Mouse (Mus musculus) forebrain, postnatal 0 days (tissue): ENCODE measurements around the gene Lcor. TPM values are rescaled to one million over a fixed set of nuclear protein-coding genes. Genes with fewer than 3 reads are reported as not detected.

Experiments used
- ATAC-seq: fragments of 200-750 bp; cut with Nextera tagmentation; 2 replicates; pipeline ENCODE4 v1.8.0; 2017; ENCODE audit warnings: mild to moderate bottlenecking, moderate library complexity
- DNase-seq: peaks from one replicate; pipeline ENCODE4 v3.0.0-alpha.2; 2015
- H3K27ac ChIP-seq: fragments of 300-500 bp; sonication (generic); 2 replicates; pipeline ENCODE4 v1.5.1; 2014; ENCODE audit warnings: low read depth, mild to moderate bottlenecking, antibody characterized with exemption, low read length, moderate library complexity, mixed read lengths
- H3K27me3 ChIP-seq: fragments of 300-500 bp; sonication (generic); 2 replicates; pipeline ENCODE4 v1.6.1; 2014; ENCODE audit warnings: mild to moderate bottlenecking, low read length, mixed read lengths; ENCODE audit not compliant: insufficient read depth
- H3K36me3 ChIP-seq: fragments of 300-500 bp; sonication (generic); 2 replicates; pipeline ENCODE4 v1.6.1; 2014; ENCODE audit warnings: mild to moderate bottlenecking, moderate library complexity; ENCODE audit not compliant: insufficient read depth
- H3K4me1 ChIP-seq: fragments of 300-500 bp; sonication (generic); 2 replicates; pipeline ENCODE4 v1.6.1; 2014; ENCODE audit warnings: antibody characterized with exemption; ENCODE audit not compliant: insufficient read depth
- H3K4me2 ChIP-seq: fragments of 300-500 bp; sonication (generic); 2 replicates; pipeline ENCODE4 v1.6.1; 2014; ENCODE audit warnings: low read depth, mild to moderate bottlenecking, moderate library complexity
- H3K4me3 ChIP-seq: fragments of 300-500 bp; sonication (generic); 2 replicates; pipeline ENCODE4 v1.5.1; 2014; ENCODE audit warnings: low read depth, low read length, mixed read lengths
- H3K9ac ChIP-seq: fragments of 300-500 bp; sonication (generic); 2 replicates; pipeline ENCODE4 v1.6.1; 2014; ENCODE audit warnings: mild to moderate bottlenecking
- H3K9me3 ChIP-seq: fragments of 300-500 bp; sonication (generic); 2 replicates; pipeline ENCODE4 v1.6.1; 2016; ENCODE audit warnings: low read length
- CTCF ChIP-seq: sonication (generic); IDR thresholded peaks from 2 replicates; pipeline ENCODE4 v1.5.1; 2016; ENCODE audit warnings: antibody characterized with exemption, control low read depth, low read depth
- WGBS: fragments of 180-500 bp; shearing (Covaris S2); extraction: QIAGEN DNeasy Blood & Tissue Kit; methylation state at CpG from one replicate; pipeline ENCODE4 v1.1.7; 2014; 5-methylcytosine and 5-hydroxymethylcytosine counted together
- polyA plus RNA-seq: library from polyadenylated mRNA; unstranded; fragments of >200 nt; fragmentation: Nextera tagmentation; extraction: Ambion mirVana; gene quantifications from 2 replicates; pipeline ENCODE4 v1.2.1, GENCODE M21; 2015
- total RNA-seq: library from RNA; depleted of rRNA; stranded (reverse); fragments of >200 nt; gene quantifications from 2 replicates; pipeline ENCODE4 v1.2.3, GENCODE M21; 2014

Gene Lcor
- total and polyA plus RNA-seq, 2 experiments from 2014 or later = 12.2 to 21.7 TPM

DNA sequence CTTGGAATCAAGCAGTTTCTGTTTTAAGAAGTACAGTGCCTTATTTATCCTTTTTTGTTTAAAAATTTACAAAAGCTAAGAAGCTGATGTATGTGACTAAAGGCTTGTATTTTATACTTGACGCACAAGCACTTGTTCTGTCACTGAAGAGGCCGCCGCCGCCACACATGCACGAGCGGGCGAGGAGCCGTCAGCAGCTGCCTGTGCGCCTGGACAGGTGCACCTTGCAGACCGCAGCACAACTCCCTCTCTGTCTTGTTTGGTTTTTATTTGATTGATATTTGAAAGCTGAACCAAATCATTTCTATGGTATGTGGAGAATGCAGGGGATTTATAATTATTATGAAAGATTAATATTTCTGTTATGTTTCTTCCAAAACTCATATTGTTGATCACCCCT lies 104.3 kb downstream of the Lcor start:
- Histone ChIP-seq H3K27ac (no peak overlapping the region), H3K4me2 (no peak overlapping the region), H3K4me1 (no peaks in the 10 kb centered on the region), H3K36me3 (peaks cover 42% of the 10 kb centered on the region), H3K9me3 (no peaks in the 10 kb centered on the region), H3K4me3 (no peak overlapping the region), H3K27me3 (no peaks in the 10 kb centered on the region), H3K9ac (no peak overlapping the region)
- 91% methylated on average over 10 of the region's 10 CpGs for WGBS
- no peak for DNase-seq
- no peak for TF ChIP-seq CTCF
- no peak for ATAC-seq

DNA sequence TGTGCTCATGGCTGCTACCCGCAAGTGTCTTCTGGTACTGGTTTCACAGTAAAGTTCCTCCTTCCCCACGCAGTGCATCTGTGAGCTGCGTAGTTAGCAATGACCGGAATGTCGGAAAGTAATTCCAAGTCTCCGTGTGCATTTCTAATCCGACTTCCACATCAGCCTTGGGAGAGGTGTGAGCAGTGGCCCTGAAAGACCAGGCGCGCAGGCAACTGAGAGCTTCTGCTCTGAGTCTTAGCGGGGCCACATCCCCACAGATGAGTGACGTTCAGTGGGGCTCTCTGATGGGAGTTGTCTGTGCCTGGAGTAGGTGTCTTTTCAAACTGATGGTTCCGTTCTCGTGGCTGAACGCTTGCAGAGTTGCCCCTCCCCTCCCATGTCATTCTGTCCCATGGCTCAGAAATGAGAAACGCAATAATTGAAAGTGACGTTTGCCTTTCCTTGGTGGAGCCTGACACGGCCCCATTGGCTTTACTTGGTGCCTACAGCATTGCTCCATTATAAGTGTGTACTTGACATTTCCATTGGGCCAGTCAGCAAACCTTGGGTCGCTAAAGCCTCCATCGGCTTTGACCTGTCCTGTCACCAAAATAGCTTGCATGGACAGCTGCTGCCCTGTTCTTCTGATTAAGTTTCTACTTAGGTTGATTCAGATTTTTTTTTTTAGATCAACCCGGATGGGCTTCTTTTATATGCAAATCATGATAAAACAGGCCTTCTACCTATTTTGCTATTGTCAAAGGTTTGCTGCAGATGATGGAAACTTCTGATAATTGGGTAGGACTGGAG lies 105.2 kb downstream of the Lcor start:
- DNase-seq (no peak), ATAC-seq (no peak)
- TF ChIP-seq CTCF = no peak
- H3K36me3 ChIP-seq = peaks cover 34% of the 10 kb centered on the region
- no peak overlapping the region for H3K27ac ChIP-seq
- H3K4me2 ChIP-seq = no peak overlapping the region
- no peaks in the 10 kb centered on the region for H3K27me3 ChIP-seq
- H3K4me3 ChIP-seq = no peak overlapping the region
- H3K9me3 ChIP-seq = no peaks in the 10 kb centered on the region
- H3K4me1 ChIP-seq = no peaks in the 10 kb centered on the region
- 90% methylated on average over 20 of the region's 20 CpGs for WGBS
- no peak overlapping the region for H3K9ac ChIP-seq

DNA sequence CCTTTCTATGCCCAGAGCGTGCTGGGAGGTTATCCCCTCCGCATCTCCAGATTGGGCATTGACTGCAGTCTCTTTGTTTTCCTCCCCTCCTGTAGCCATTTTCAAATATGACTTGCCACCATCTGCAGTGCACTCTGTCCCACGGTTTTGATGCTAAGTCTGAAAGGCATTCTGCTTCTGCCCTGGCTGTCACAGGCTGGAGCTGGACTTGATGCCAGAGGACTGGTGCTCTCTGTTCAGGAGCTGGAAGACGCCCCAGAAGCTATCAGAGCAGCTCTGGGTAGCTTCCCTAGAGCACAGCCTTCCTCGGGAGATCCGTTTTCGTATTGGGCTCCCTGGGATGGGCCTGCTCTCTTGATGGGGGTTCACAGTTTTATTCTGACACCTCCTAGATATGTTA lies 106.6 kb downstream of the Lcor start:
- no peaks in the 10 kb centered on the region for H3K4me1 ChIP-seq
- no peaks in the 10 kb centered on the region for H3K27me3 ChIP-seq
- no peak overlapping the region for H3K4me3 ChIP-seq
- no peak overlapping the region for H3K27ac ChIP-seq
- 73% methylated on average over 7 of the region's 7 CpGs for WGBS
- peak; percentile 77 for ATAC-seq
- no peaks in the 10 kb centered on the region for H3K9me3 ChIP-seq
- TF ChIP-seq CTCF = no peak
- no peak overlapping the region for H3K9ac ChIP-seq
- no peak overlapping the region for H3K4me2 ChIP-seq
- DNase-seq = peak; percentile 25
- H3K36me3 ChIP-seq = peaks cover 20% of the 10 kb centered on the region; the same call in 1 of the 2 replicates

DNA sequence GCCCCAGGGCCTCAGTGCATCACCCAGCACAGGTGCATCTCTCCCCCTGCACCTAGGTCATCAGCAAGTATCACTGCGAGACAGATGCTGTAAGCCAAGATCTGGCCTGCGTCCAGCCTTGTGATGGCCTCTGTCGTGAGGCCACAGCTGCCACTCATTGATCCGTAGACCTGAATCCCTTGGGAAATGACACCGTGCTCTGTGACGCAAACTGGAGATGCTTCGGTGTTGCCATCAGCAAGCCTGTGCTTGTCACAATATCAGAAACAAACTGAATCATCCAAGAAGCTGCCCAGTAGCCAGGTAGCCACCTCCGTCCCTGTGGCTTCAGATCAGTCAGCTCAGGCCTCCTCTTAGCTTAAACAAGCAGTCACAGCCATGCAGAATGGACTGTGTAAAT lies 107.2 kb downstream of the Lcor start:
- WGBS = 82% methylated on average over 8 of the region's 8 CpGs
- Histone ChIP-seq H3K9me3 (no peaks in the 10 kb centered on the region), H3K36me3 (peaks cover 15% of the 10 kb centered on the region; the same call in 1 of the 2 replicates), H3K27me3 (no peaks in the 10 kb centered on the region), H3K4me2 (no peak overlapping the region), H3K4me3 (no peak overlapping the region), H3K9ac (no peak overlapping the region), H3K27ac (no peak overlapping the region), H3K4me1 (no peaks in the 10 kb centered on the region)
- DNase-seq (no peak), ATAC-seq (no peak)
- TF ChIP-seq CTCF = no peak

DNA sequence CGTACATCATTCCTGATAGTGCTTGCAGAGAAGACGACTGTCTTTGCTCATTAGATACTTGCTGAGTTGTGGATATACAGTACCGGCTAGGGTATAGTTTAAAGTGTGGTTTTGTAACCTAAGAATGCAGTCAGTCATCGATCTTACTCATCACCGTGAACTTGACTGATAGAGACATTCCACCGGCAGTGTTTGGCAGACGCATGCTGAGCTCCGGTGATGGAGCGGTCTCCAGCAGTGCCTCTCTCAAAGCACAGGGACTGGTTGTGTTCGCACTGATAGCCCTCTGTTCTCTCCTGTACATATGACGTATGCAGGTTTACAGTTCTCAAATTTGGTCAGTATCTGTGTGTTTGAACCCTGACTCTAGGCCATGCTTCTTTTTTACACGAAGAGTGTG lies 109.4 kb downstream of the Lcor start:
- no peaks in the 10 kb centered on the region for H3K4me1 ChIP-seq
- 0 out of 2 replicates have a peak, but pooled peaks cover 5% of the 10 kb centered on the region for H3K36me3 ChIP-seq
- no peak overlapping the region for H3K9ac ChIP-seq
- no peak for TF ChIP-seq CTCF
- DNase-seq (no peak), ATAC-seq (no peak)
- no peak overlapping the region for H3K27ac ChIP-seq
- WGBS = 85% methylated on average over 12 of the region's 12 CpGs
- no peaks in the 10 kb centered on the region for H3K27me3 ChIP-seq
- H3K4me2 ChIP-seq = no peak overlapping the region
- H3K9me3 ChIP-seq = no peaks in the 10 kb centered on the region
- no peak overlapping the region for H3K4me3 ChIP-seq

DNA sequence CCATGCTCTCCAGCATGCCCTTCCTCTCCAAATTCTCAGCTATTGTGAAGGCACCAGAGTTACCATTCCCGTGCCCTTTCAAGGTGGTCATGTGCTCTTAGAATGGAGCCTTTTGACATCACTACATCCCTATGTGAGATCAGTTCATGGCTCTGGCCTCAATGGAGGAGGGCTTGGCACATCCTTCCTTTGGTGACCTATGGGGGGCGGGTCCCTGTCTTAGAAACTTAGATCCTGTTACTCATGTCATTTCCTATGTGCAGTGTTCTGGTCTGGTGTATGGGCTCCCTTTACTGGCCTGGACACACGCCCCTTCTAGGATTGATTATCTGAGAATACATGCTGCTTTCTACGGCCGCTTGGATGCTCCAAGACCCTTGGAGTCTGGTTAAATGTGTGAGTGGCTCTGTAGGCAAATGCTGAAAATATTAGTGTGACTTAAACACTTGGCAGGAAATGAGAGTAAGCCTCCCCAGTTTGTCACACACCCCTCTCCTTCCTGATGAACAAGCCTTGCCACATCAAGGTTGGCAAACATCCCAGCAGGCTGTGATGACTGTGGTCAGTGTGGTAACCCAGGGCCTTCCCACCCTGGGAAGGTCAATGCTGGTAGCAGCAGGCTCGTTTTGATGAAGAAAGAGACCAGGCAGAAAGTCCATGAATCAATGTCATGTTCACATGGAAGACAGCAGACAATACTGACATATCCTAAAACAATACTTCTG lies 114.9 kb downstream of the Lcor start:
- no peak overlapping the region for H3K4me3 ChIP-seq
- H3K4me2 ChIP-seq = no peak overlapping the region
- WGBS = 81% methylated on average over 6 of the region's 6 CpGs
- H3K9me3 ChIP-seq = no peaks in the 10 kb centered on the region
- DNase-seq (no peak), ATAC-seq (no peak)
- H3K27me3 ChIP-seq = no peaks in the 10 kb centered on the region
- no peaks in the 10 kb centered on the region for H3K4me1 ChIP-seq
- no peaks in the 10 kb centered on the region for H3K36me3 ChIP-seq
- no peak overlapping the region for H3K9ac ChIP-seq
- no peak overlapping the region for H3K27ac ChIP-seq
- TF ChIP-seq CTCF = no peak

DNA sequence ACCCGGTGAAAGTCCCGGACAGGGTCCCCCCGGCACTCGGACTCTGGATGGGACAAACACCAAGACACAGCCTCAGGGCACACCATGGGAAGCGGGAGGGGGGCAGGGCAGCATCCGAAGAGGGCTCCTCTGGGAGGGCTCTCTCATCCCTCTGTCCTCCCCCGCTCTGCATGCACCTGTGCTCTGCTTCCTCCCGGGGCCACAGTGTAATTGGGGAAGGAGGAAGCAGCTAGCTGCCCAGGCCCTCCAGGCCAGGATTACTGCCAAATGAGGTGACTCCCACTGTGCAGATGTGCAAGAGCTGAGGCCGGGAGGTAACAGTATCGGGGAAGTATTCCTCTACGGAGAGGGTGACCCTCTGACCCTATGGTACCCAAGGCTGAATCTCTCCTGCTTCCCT lies 118.2 kb downstream of the Lcor start:
- no peak overlapping the region for H3K27ac ChIP-seq
- WGBS = 45% methylated on average over 11 of the region's 11 CpGs
- H3K4me2 ChIP-seq = no peak overlapping the region
- 0 out of 2 replicates have a peak, but pooled peaks have one; percentile 7 for ATAC-seq
- no peak overlapping the region for H3K9ac ChIP-seq
- DNase-seq = no peak
- no peaks in the 10 kb centered on the region for H3K9me3 ChIP-seq
- no peak for TF ChIP-seq CTCF
- H3K4me3 ChIP-seq = no peak overlapping the region
- no peaks in the 10 kb centered on the region for H3K27me3 ChIP-seq
- no peaks in the 10 kb centered on the region for H3K36me3 ChIP-seq
- H3K4me1 ChIP-seq = no peaks in the 10 kb centered on the region
